Mouse (Mus musculus) limb, embryonic 15.5 days (tissue): Measurements from ENCODE around the gene Elf2. TPM values are rescaled to one million over a fixed set of nuclear protein-coding genes. Genes with fewer than 3 reads are reported as not detected.
"Not testable (repeated sequence)": the region's sequence is repeated elsewhere in the genome, so short reads cannot be mapped to it uniquely, and the experiment has no call there.

Experiments
- ATAC-seq: fragments of 200-750 bp; cut with Nextera tagmentation; 2 replicates; pipeline ENCODE4 v1.8.0; 2017; ENCODE audit warnings: low read depth, moderate TSS enrichment; ENCODE audit not compliant: insufficient number of reproducible peaks, low FRiP score, low TSS enrichment
- H3K27ac ChIP-seq: fragments of 300-500 bp; sonication (generic); 2 replicates; pipeline ENCODE4 v1.5.1; 2015; ENCODE audit warnings: moderate library complexity, mild to moderate bottlenecking, inconsistent platforms
- H3K27me3 ChIP-seq: fragments of 300-500 bp; sonication (generic); 2 replicates; pipeline ENCODE4 v1.6.1; 2015; ENCODE audit warnings: inconsistent platforms
- H3K36me3 ChIP-seq: fragments of 300-500 bp; sonication (generic); 2 replicates; pipeline ENCODE4 v1.6.1; 2015; ENCODE audit warnings: inconsistent platforms
- H3K4me1 ChIP-seq: fragments of 300-500 bp; sonication (generic); 2 replicates; pipeline ENCODE4 v1.6.1; 2015; ENCODE audit warnings: inconsistent platforms
- H3K4me2 ChIP-seq: fragments of 300-500 bp; sonication (generic); 2 replicates; pipeline ENCODE4 v1.6.1; 2015; ENCODE audit warnings: mild to moderate bottlenecking, inconsistent platforms
- H3K4me3 ChIP-seq: fragments of 300-500 bp; sonication (generic); 2 replicates; pipeline ENCODE4 v1.5.1; 2015; ENCODE audit warnings: mild to moderate bottlenecking, inconsistent platforms
- H3K9ac ChIP-seq: fragments of 300-500 bp; sonication (generic); 2 replicates; pipeline ENCODE4 v1.6.1; 2015; ENCODE audit warnings: inconsistent platforms
- H3K9me3 ChIP-seq: fragments of 300-500 bp; sonication (generic); 2 replicates; pipeline ENCODE4 v1.6.1; 2016; ENCODE audit warnings: inconsistent platforms
- WGBS: fragments of 180-500 bp; shearing (Covaris S2); methylation state at CpG from one replicate; pipeline ENCODE4 v1.1.7; 2015; 5-methylcytosine and 5-hydroxymethylcytosine counted together
- polyA plus RNA-seq: library from polyadenylated mRNA; unstranded; fragments of >200 nt; fragmentation: Nextera tagmentation; extraction: Ambion mirVana; gene quantifications from 2 replicates; pipeline ENCODE4 v1.2.1, GENCODE M21; 2015

Elf2 gene
- polyA plus RNA-seq, 1 experiment from 2014 or later = 74.3 TPM

DNA sequence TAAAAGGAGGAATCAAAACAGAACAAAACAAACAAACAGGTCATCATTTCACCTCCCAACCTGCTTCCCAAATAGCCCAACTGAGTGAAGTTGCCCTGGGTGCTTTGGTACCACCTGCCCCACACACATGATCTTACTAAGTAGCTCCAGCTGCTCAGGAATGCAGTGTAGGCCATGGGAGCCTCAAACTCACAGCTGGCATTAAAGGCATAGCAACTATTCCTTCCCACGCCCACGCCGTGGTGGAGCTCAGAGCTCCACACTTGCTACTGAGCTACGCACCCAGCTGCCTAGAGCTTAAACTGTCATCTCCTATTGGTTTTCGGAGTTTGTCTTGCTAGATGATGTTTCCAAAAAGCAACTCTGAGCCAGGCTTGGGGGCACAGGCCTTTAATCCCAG lies 121.2 kb downstream of the Elf2 start:
- Histone ChIP-seq H3K4me3 (no peak overlapping the region), H3K36me3 (no peaks in the 10 kb centered on the region), H3K4me1 (peaks cover 5% of the 10 kb centered on the region), H3K9me3 (no peaks in the 10 kb centered on the region), H3K27me3 (no peaks in the 10 kb centered on the region), H3K4me2 (no peak overlapping the region), H3K27ac (no peak overlapping the region), H3K9ac (no peak overlapping the region)
- no peak for ATAC-seq
- 69% methylated on average over 5 of the region's 5 CpGs for WGBS

DNA sequence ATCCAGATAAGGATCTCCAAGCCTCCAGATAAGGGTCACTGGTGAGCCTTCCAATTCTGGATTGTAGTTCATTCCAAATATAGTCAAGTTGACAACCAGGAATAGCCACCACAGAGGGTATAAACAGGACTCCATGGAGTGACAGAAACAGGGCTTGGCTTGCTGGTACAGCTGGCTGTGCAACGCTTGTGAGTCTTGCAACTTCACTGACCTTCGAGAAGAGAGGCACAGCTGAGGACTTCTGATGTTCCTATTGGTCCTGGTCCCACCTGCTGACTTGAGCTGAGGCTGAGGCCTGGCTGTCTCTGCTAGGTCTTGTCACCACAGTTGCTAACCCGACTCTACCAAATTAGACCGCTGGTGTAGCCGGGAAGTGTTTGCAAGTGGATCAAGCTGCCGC lies 122.1 kb downstream of the Elf2 start:
- not testable (repeated sequence) for H3K9me3 ChIP-seq, H3K4me2 ChIP-seq, ATAC-seq, H3K9ac ChIP-seq, H3K27ac ChIP-seq, H3K36me3 ChIP-seq, H3K4me3 ChIP-seq, H3K27me3 ChIP-seq, H3K4me1 ChIP-seq
- 84% methylated on average over 6 of the region's 6 CpGs for WGBS

DNA sequence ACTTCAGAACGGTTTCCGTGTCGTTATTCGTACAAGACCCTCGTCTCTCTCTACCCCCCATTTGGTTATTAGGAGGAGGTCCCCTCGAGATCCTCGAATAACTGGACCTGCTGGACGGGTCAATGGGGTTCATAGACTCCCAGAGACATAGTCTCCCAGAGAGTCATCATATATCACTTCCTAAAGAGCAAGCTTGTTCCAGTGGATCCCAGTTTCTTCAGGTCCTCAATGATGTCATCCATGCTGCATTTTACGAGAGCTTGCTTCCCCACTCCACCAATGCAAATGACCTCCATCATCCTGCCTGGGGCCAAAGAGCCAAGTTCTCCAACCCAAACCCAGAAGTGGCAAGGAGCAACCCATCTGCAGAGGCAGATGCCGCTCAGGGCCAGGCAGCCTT lies 124.1 kb downstream of the Elf2 start:
- not testable (repeated sequence) for ATAC-seq, H3K27me3 ChIP-seq, H3K4me2 ChIP-seq, H3K4me3 ChIP-seq, H3K9me3 ChIP-seq, H3K4me1 ChIP-seq, H3K36me3 ChIP-seq, H3K27ac ChIP-seq, H3K9ac ChIP-seq
- 80% methylated on average over 7 of the region's 10 CpGs for WGBS

DNA sequence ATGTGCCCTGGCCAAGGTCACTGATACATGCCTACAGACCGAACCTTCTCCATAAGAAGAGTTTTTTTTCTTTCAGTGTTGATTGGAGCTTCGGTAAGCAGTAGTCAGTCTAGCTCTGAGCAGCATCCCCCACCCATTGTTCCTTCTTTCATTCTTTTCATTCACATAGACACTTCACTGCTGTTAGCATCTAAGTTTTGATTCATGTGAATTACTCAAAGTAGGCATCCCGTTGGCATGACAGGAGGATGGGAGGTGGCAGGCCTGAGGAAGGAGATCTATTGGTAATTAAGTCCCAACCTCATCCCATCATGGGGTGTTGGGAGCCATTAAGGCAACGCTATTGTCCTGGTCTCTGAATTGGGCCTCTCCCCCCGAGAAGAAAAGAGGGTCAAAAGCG lies 124.8 kb downstream of the Elf2 start:
- no peak overlapping the region for H3K27ac ChIP-seq
- no peaks in the 10 kb centered on the region for H3K4me1 ChIP-seq
- no peak overlapping the region for H3K4me3 ChIP-seq
- ATAC-seq = no peak
- no peaks in the 10 kb centered on the region for H3K9me3 ChIP-seq
- H3K4me2 ChIP-seq = no peak overlapping the region
- no peaks in the 10 kb centered on the region for H3K27me3 ChIP-seq
- no peaks in the 10 kb centered on the region for H3K36me3 ChIP-seq
- H3K9ac ChIP-seq = no peak overlapping the region
- 88% methylated on average over 6 of the region's 6 CpGs for WGBS

DNA sequence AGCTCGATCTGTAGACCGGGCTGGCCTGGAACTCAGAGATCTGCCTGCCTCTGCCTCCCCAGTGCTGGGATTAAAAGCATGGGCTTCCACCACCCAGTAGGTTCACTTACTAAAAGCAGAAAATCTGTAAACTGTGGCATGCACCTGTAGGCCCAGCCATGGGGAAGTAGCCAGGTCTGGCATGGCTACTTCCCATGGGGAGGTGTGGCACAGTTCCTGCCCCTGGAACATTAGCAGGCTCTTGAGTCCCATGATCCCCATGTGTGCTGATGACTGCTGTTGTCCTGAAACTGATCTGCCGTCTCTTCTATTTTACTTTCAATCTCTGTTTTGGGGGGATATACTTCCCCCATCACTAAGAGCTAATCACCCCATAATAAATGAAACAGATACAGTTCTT lies 127.4 kb downstream of the Elf2 start:
- Histone ChIP-seq H3K4me2 (no peak overlapping the region), H3K9ac (no peak overlapping the region), H3K27me3 (no peaks in the 10 kb centered on the region), H3K4me3 (no peak overlapping the region), H3K9me3 (no peaks in the 10 kb centered on the region), H3K36me3 (no peaks in the 10 kb centered on the region), H3K4me1 (no peaks in the 10 kb centered on the region), H3K27ac (no peak overlapping the region)
- ATAC-seq = no peak
- 96% methylated on average over 3 of the region's 3 CpGs for WGBS

DNA sequence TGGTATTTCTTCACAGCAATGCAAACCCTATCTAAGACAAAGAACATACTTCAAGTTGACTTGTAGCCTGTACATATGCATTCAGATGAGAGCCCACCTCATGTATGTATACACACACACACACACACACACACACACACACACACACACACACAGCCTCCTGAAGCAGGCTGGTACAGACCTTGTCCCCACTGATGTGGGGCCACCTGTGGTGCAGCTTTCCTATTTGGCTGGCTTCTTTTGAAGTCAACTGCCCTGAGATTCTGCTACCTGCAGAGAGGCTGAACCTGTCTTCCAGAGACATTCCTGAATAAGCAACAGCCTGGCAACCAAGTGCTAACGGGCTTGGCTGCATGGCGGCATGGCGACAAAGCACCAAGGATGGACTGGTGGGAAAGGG lies 130.0 kb downstream of the Elf2 start:
- WGBS = 97% methylated on average over 3 of the region's 3 CpGs
- no peak for ATAC-seq

DNA sequence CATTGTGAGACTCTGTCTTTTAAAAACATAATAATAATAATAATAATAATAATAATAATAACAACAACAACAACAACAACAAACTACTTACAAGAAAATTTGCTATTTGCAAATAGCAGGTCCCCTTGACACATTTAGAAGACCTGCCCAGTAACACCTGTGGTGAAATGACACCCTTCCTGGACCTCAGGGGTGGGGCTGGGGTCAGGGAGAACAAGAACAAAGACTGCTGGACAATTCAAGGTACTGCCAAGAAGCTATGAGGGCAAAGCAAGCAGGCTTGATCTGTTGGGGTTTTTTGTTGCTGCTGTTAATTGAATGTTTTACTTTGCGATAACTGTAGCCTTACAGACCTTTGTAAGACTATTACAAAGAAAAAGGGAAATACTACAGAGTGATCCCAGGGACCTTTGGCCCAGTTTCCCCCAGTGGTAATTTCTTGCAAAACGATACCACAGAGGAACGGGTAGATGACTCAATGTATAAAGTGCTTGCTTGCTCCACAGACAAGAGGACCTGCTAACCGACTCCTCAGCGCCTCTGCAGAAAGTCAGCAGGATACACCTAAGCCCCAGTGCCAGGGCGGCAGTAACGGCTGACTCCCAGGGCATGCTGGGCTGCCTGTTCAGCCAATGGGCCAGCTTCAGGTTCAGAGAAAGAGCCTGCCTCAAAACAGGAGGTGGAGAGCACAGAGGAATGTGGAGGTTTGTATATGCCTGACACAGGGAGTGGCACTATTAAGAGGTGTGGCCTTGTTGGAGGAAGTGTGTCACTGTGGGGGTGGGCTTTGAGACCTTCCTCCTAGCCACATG lies 130.8 kb downstream of the Elf2 start:
- Histone ChIP-seq H3K27me3 (no peaks in the 10 kb centered on the region), H3K36me3 (no peaks in the 10 kb centered on the region), H3K27ac (no peak overlapping the region), H3K4me2 (no peak overlapping the region), H3K9ac (no peak overlapping the region), H3K4me3 (no peak overlapping the region), H3K4me1 (no peaks in the 10 kb centered on the region), H3K9me3 (no peaks in the 10 kb centered on the region)
- WGBS = 86% methylated on average over 7 of the region's 7 CpGs
- ATAC-seq = 0 out of 2 replicates have a peak, but pooled peaks have one; percentile 45

More for the DNA sequence above, 130.0 kb downstream of the Elf2 start:
- Histone ChIP-seq H3K4me1 (no peaks in the 10 kb centered on the region), H3K4me2 (no peak overlapping the region), H3K36me3 (no peaks in the 10 kb centered on the region), H3K27ac (no peak overlapping the region), H3K9ac (no peak overlapping the region), H3K27me3 (no peaks in the 10 kb centered on the region), H3K9me3 (no peaks in the 10 kb centered on the region), H3K4me3 (no peak overlapping the region)

DNA sequence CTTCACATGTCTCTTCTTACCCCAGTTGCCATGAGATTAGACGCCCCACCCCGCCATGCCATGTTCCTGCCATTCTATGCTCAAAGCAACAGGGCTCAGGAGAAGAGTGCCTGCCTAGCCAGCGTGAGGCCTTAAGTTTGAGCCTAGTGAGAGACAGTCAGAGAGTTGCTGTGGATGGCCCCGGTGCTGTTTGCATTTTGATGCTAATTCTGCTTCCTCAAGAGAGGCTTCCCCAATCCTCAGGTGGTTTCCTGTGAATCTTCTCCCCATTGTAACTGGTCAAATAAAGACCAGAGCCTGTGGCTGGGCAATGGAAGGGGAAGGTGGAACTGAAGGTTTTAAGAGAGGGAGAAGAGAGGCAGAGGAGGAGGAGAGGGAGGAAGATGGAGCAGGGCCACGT lies 131.8 kb downstream of the Elf2 start:
- H3K27me3 ChIP-seq = no peaks in the 10 kb centered on the region
- no peaks in the 10 kb centered on the region for H3K36me3 ChIP-seq
- H3K4me3 ChIP-seq = no peak overlapping the region
- H3K9ac ChIP-seq = no peak overlapping the region
- no peaks in the 10 kb centered on the region for H3K9me3 ChIP-seq
- no peak for ATAC-seq
- no peak overlapping the region for H3K27ac ChIP-seq
- no peak overlapping the region for H3K4me2 ChIP-seq
- WGBS = 68% methylated on average over 5 of the region's 5 CpGs
- H3K4me1 ChIP-seq = no peaks in the 10 kb centered on the region

DNA sequence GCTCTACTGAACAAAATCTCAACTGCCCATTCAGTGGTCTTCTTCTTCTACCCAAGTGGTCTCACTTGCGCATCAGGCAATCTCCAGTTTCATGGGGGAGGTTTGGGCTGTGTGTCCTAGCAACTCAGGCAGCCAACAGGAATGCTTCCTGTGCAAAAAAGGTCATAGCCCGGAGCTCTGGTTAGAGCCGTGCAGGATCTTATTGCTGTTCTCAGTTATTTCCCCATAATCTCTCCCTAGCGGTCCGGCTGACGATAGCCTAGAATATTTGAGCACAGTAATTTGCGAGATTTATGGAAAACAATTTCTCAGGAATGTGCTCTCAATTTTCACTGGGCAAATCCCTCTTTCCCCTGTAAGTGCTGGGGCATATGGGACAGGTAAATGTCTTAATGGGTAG lies 133.9 kb downstream of the Elf2 start:
- Histone ChIP-seq H3K36me3 (no peaks in the 10 kb centered on the region), H3K4me2 (no peak overlapping the region), H3K27ac (no peak overlapping the region), H3K9me3 (no peaks in the 10 kb centered on the region), H3K9ac (no peak overlapping the region), H3K27me3 (no peaks in the 10 kb centered on the region), H3K4me3 (no peak overlapping the region), H3K4me1 (peaks cover 14% of the 10 kb centered on the region; the same call in 1 of the 2 replicates)
- WGBS = 27% methylated on average over 7 of the region's 7 CpGs
- ATAC-seq = no peak

DNA sequence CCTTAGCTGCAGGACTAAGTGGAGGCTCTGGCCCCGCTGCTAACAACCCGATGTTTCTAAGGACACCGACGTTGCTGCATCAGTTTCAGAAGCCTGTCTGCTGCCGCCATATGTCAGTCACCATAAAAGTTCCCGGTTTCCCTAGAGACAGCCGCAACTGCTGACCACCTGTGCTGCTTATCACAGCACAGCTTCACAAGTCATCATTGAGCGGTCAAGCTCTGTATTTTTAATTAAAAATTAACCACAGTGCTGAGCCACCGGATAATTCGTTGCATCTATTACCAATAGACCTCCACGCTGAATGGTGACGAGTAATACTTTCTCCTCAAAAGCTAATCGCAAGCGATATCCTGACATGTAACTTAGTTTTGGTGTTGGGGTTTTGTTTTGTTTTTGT lies 135.6 kb downstream of the Elf2 start:
- Histone ChIP-seq H3K4me2 (no peak overlapping the region), H3K4me3 (no peak overlapping the region), H3K9me3 (no peaks in the 10 kb centered on the region; the same call in 1 of the 2 replicates), H3K9ac (no peak overlapping the region), H3K36me3 (no peaks in the 10 kb centered on the region), H3K4me1 (peaks cover 17% of the 10 kb centered on the region), H3K27me3 (no peaks in the 10 kb centered on the region), H3K27ac (no peak overlapping the region)
- WGBS = 88% methylated on average over 14 of the region's 14 CpGs
- no peak for ATAC-seq

DNA sequence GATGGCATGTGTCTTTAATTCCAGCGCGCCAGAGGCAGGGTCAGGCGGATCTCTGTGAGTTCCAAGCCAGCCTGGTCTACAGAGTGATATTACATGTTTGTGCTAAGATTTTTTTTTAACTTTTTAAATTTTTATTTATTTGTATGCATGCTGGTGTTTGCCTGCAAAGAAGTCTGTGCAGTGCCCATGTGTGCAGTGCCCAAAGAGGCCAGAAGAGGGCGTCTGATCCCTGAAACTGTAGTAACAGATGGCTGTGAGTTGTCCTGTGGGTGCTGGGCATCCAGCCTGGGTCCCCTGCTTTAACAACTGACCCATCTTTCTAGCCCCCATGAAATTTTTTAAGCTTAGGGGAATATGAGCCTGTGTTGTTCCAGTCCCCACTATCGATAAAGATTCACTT lies 136.0 kb downstream of the Elf2 start:
- no peak overlapping the region for H3K4me2 ChIP-seq
- H3K4me3 ChIP-seq = no peak overlapping the region
- H3K27ac ChIP-seq = no peak overlapping the region
- H3K4me1 ChIP-seq = peaks cover 17% of the 10 kb centered on the region
- H3K36me3 ChIP-seq = no peaks in the 10 kb centered on the region
- WGBS = 88% methylated on average over 5 of the region's 5 CpGs
- H3K27me3 ChIP-seq = no peaks in the 10 kb centered on the region
- no peak for ATAC-seq
- no peaks in the 10 kb centered on the region; the same call in 1 of the 2 replicates for H3K9me3 ChIP-seq
- no peak overlapping the region for H3K9ac ChIP-seq

DNA sequence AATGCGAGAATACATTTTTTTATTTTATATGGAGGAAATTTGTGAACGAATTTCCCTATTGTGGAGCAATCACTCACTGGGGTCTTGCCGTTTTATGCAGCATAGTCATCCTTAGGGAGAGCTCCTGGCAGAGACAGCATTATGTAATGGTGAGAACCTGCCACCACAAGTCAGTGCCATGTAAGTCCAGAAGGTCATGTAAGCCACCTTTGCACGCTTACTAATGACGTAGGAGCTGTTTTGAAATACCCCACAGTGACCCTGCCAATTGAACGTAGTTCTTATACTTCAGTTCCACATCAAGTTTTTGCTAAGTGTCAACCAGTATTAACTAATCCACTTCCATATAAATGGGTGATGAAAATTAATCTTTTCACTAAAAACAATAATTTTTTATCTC lies 136.6 kb downstream of the Elf2 start:
- no peak for ATAC-seq
- no peak overlapping the region for H3K4me2 ChIP-seq
- H3K27ac ChIP-seq = no peak overlapping the region
- no peaks in the 10 kb centered on the region for H3K27me3 ChIP-seq
- no peaks in the 10 kb centered on the region for H3K36me3 ChIP-seq
- no peak overlapping the region for H3K4me3 ChIP-seq
- H3K9me3 ChIP-seq = no peaks in the 10 kb centered on the region; the same call in 1 of the 2 replicates
- 77% methylated on average over 6 of the region's 6 CpGs for WGBS
- H3K9ac ChIP-seq = no peak overlapping the region
- peaks cover 17% of the 10 kb centered on the region for H3K4me1 ChIP-seq
